Mouse (Mus musculus): ENCODE data around the gene Gm49416. TPM values are rescaled to one million over a fixed set of nuclear protein-coding genes. Genes with fewer than 3 reads are reported as not detected.

Gene Gm49416
- polyA plus RNA-seq, 1 experiment from 2014 or later = not detected

Small RNA genes within 50 kb of the gene (microRNA-seq; reads per million reads assigned to microRNA genes)
- not detected for gene Mir5136 (ENCODE audit: borderline number of aligned reads)

Other genes with a start within 250 kb of the Gm49416 start
- 0.12 TPM in 1 of 2 replicates, not detected in the other for gene Chrm1, start 225.1 kb upstream of the Gm49416 start, polyA plus RNA-seq (2014; fragmentation: Nextera tagmentation; extraction: Ambion mirVana)
- 150 and 159 TPM in 2 replicates for gene Slc3a2, start 165.6 kb upstream of the Gm49416 start, polyA plus RNA-seq (2014; fragmentation: Nextera tagmentation; extraction: Ambion mirVana)
- 142 and 143 TPM in 2 replicates for gene Wdr74, start 153.1 kb upstream of the Gm49416 start, polyA plus RNA-seq (2014; fragmentation: Nextera tagmentation; extraction: Ambion mirVana)
- 1.7 and 2.0 TPM in 2 replicates for gene 1700092M07Rik, start 148.2 kb upstream of the Gm49416 start, polyA plus RNA-seq (2014; fragmentation: Nextera tagmentation; extraction: Ambion mirVana)
- gene Stx5a, start 147.5 kb upstream of the Gm49416 start, polyA plus RNA-seq (2014; fragmentation: Nextera tagmentation; extraction: Ambion mirVana) = 69.5 and 73.1 TPM in 2 replicates
- gene Nxf1, start 131.9 kb upstream of the Gm49416 start, polyA plus RNA-seq (2014; fragmentation: Nextera tagmentation; extraction: Ambion mirVana) = 197 and 198 TPM in 2 replicates
- 116 and 123 TPM in 2 replicates for gene Tmem223, start 117.9 kb upstream of the Gm49416 start, polyA plus RNA-seq (2014; fragmentation: Nextera tagmentation; extraction: Ambion mirVana)
- gene Tmem179b, start 114.5 kb upstream of the Gm49416 start, polyA plus RNA-seq (2014; fragmentation: Nextera tagmentation; extraction: Ambion mirVana) = 116 and 119 TPM in 2 replicates
- gene Taf6l, start 102.5 kb upstream of the Gm49416 start, polyA plus RNA-seq (2014; fragmentation: Nextera tagmentation; extraction: Ambion mirVana) = 25.9 TPM in 2 replicates
- 152 and 159 TPM in 2 replicates for gene Polr2g, start 90.3 kb upstream of the Gm49416 start, polyA plus RNA-seq (2014; fragmentation: Nextera tagmentation; extraction: Ambion mirVana)
- 3.2 and 4.1 TPM in 2 replicates for gene Zbtb3, start 86.4 kb upstream of the Gm49416 start, polyA plus RNA-seq (2014; fragmentation: Nextera tagmentation; extraction: Ambion mirVana)
- 43.8 and 46.8 TPM in 2 replicates for gene Ttc9c, start 69.6 kb upstream of the Gm49416 start, polyA plus RNA-seq (2014; fragmentation: Nextera tagmentation; extraction: Ambion mirVana)
- gene Hnrnpul2, start 68.9 kb upstream of the Gm49416 start, polyA plus RNA-seq (2014; fragmentation: Nextera tagmentation; extraction: Ambion mirVana) = 5.5 and 6.4 TPM in 2 replicates
- 0.40 TPM in 1 of 2 replicates, not detected in the other for gene AC129217.1, start 59.2 kb upstream of the Gm49416 start, polyA plus RNA-seq (2014; fragmentation: Nextera tagmentation; extraction: Ambion mirVana)
- gene Bscl2, start 51.5 kb upstream of the Gm49416 start, polyA plus RNA-seq (2014; fragmentation: Nextera tagmentation; extraction: Ambion mirVana) = 52.7 and 52.9 TPM in 2 replicates
- gene Gng3, start 49.7 kb upstream of the Gm49416 start, polyA plus RNA-seq (2014; fragmentation: Nextera tagmentation; extraction: Ambion mirVana) = 2.1 and 2.3 TPM in 2 replicates
- 0.10 and 0.34 TPM in 2 replicates for gene Lrrn4cl, start 38.2 kb upstream of the Gm49416 start, polyA plus RNA-seq (2014; fragmentation: Nextera tagmentation; extraction: Ambion mirVana)
- gene Ubxn1, start 17.4 kb upstream of the Gm49416 start, polyA plus RNA-seq (2014; fragmentation: Nextera tagmentation; extraction: Ambion mirVana) = 198 and 204 TPM in 2 replicates
- gene Uqcc3, start 8.0 kb upstream of the Gm49416 start, polyA plus RNA-seq (2014; fragmentation: Nextera tagmentation; extraction: Ambion mirVana) = 57.1 and 66.9 TPM in 2 replicates
- 133 and 147 TPM in 2 replicates for gene Lbhd1, start 5.2 kb upstream of the Gm49416 start, polyA plus RNA-seq (2014; fragmentation: Nextera tagmentation; extraction: Ambion mirVana)
- not detected in 2 replicates for gene Gm49403, start 5.0 kb upstream of the Gm49416 start, polyA plus RNA-seq (2014; fragmentation: Nextera tagmentation; extraction: Ambion mirVana)
- 163 and 171 TPM in 2 replicates for gene 1810009A15Rik, start 73 bp upstream of the Gm49416 start, polyA plus RNA-seq (2014; fragmentation: Nextera tagmentation; extraction: Ambion mirVana)
- gene Ints5, start 4.1 kb downstream of the Gm49416 start, polyA plus RNA-seq (2014; fragmentation: Nextera tagmentation; extraction: Ambion mirVana) = 47.8 and 52.4 TPM in 2 replicates
- 91.8 and 106 TPM in 2 replicates for gene Ganab, start 9.1 kb downstream of the Gm49416 start, polyA plus RNA-seq (2014; fragmentation: Nextera tagmentation; extraction: Ambion mirVana)
- gene B3gat3, start 31.4 kb downstream of the Gm49416 start, polyA plus RNA-seq (2014; fragmentation: Nextera tagmentation; extraction: Ambion mirVana) = 32.3 and 34.8 TPM in 2 replicates
- 2.4 and 3.9 TPM in 2 replicates for gene Rom1, start 40.4 kb downstream of the Gm49416 start, polyA plus RNA-seq (2014; fragmentation: Nextera tagmentation; extraction: Ambion mirVana)
- 22.6 and 26.1 TPM in 2 replicates for gene Eml3, start 40.6 kb downstream of the Gm49416 start, polyA plus RNA-seq (2014; fragmentation: Nextera tagmentation; extraction: Ambion mirVana)
- 75.6 and 81.1 TPM in 2 replicates for gene Mta2, start 52.9 kb downstream of the Gm49416 start, polyA plus RNA-seq (2014; fragmentation: Nextera tagmentation; extraction: Ambion mirVana)
- gene Tut1, start 64.9 kb downstream of the Gm49416 start, polyA plus RNA-seq (2014; fragmentation: Nextera tagmentation; extraction: Ambion mirVana) = 42.4 and 43.2 TPM in 2 replicates
- gene Eef1g, start 78.1 kb downstream of the Gm49416 start, polyA plus RNA-seq (2014; fragmentation: Nextera tagmentation; extraction: Ambion mirVana) = 598 and 618 TPM in 2 replicates
- gene Ahnak, start 100.4 kb downstream of the Gm49416 start, polyA plus RNA-seq (2014; fragmentation: Nextera tagmentation; extraction: Ambion mirVana) = 2.6 and 3.7 TPM in 2 replicates
- not detected in 2 replicates for gene Scgb1a1, start 199.0 kb downstream of the Gm49416 start, polyA plus RNA-seq (2014; fragmentation: Nextera tagmentation; extraction: Ambion mirVana)
- gene Asrgl1, start 246.7 kb downstream of the Gm49416 start, polyA plus RNA-seq (2014; fragmentation: Nextera tagmentation; extraction: Ambion mirVana) = 21.2 and 25.1 TPM in 2 replicates